In the genomic region with DNA sequence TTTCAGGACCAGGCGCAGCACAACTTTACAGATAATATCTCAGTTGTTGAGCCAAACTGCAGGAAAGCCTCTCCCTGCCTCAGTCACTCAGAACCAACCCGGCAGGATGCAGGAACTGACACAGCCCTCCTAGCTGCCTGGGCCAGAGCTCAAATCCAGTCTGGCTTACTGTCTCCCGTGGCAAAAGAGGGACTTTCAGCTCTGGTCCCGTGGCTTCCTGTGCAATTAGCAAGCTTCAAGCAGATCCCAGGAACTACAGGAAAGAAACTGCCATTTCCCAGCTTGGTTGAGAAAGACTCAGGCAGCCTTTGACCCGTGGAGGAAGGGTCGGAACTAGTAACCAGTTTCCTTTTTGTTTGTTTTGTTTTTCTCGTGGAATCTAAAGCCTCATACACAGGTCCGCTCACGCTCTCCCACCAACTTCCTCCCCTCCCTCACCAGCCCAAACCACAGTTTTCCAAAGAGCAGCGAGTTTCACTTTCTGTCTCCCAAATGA, we compare ENCODE assay signal across 8 mouse cellular contexts. TPM values are rescaled to one million over a fixed set of nuclear protein-coding genes. Genes with fewer than 3 reads are reported as not detected.
DNase-seq lines count a peak whose midpoint lies in the region; ATAC-seq and TF ChIP-seq lines count a peak whose summit lies in the region.

No protein-coding gene starts in this region.

- H3K4me3 ChIP-seq in left cerebral cortex, adult 2 months: no peak overlapping the region
- no peak overlapping the region for H3K4me3 ChIP-seq in embryonic facial prominence, embryonic 12.5 days
- H3K4me3 ChIP-seq in liver, embryonic 12.5 days: peak overlapping the region; percentile 1; the same call in 1 of the 2 replicates
- H3K4me3 ChIP-seq in stomach, postnatal 0 days (ENCODE audit: low read depth, low read length): no peak overlapping the region
- H3K4me3 ChIP-seq in midbrain, postnatal 0 days (ENCODE audit: low read depth, low read length): no peak overlapping the region

- H3K9ac ChIP-seq in embryonic facial prominence, embryonic 12.5 days: no peak overlapping the region; the same call in 1 of the 2 replicates
- no peak overlapping the region for H3K9ac ChIP-seq in liver, embryonic 12.5 days
- H3K9ac ChIP-seq in stomach, postnatal 0 days (ENCODE audit: low read length): no peak overlapping the region
- H3K9ac ChIP-seq in midbrain, postnatal 0 days (replicated peaks; ENCODE audit: low read length, poor library complexity, severe bottlenecking): no peak overlapping the region

- 0 out of 2 replicates have a peak, but pooled peaks cover 3% of the 10 kb centered on the region for H3K27me3 ChIP-seq in embryonic facial prominence, embryonic 12.5 days
- peaks cover 6% of the 10 kb centered on the region; the same call in 1 of the 2 replicates for H3K27me3 ChIP-seq in liver, embryonic 12.5 days (replicated peaks)
- no peaks in the 10 kb centered on the region for H3K27me3 ChIP-seq in stomach, postnatal 0 days (ENCODE audit: control insufficient read depth, insufficient read depth, low read length)
- no peaks in the 10 kb centered on the region for H3K27me3 ChIP-seq in midbrain, postnatal 0 days (ENCODE audit: insufficient read depth, low read length)

- peak overlapping the region; percentile 29 for H3K4me2 ChIP-seq in embryonic facial prominence, embryonic 12.5 days (replicated peaks)
- H3K4me2 ChIP-seq in liver, embryonic 12.5 days: peak overlapping the region; percentile 39
- H3K4me2 ChIP-seq in stomach, postnatal 0 days (replicated peaks; ENCODE audit: low read depth): peak overlapping the region; percentile 36
- H3K4me2 ChIP-seq in midbrain, postnatal 0 days (ENCODE audit: low read depth, low read length, poor library complexity, severe bottlenecking): no peak overlapping the region

- intact Hi-C loops in left cerebral cortex, adult 2 months (cut with DNase I): no loop called here

- no peaks in the 10 kb centered on the region for H3K9me3 ChIP-seq in embryonic facial prominence, embryonic 12.5 days
- no peaks in the 10 kb centered on the region for H3K9me3 ChIP-seq in liver, embryonic 12.5 days (replicated peaks)
- no peaks in the 10 kb centered on the region for H3K9me3 ChIP-seq in stomach, postnatal 0 days (ENCODE audit: control insufficient read depth, low read length)
- no peaks in the 10 kb centered on the region for H3K9me3 ChIP-seq in midbrain, postnatal 0 days (ENCODE audit: low read length)

- peaks cover 18% of the 10 kb centered on the region for H3K4me1 ChIP-seq in embryonic facial prominence, embryonic 12.5 days
- no peaks in the 10 kb centered on the region; the same call in none of the 2 replicates for H3K4me1 ChIP-seq in liver, embryonic 12.5 days
- no peaks in the 10 kb centered on the region for H3K4me1 ChIP-seq in stomach, postnatal 0 days (replicated peaks; ENCODE audit: control insufficient read depth, insufficient read depth)
- H3K4me1 ChIP-seq in midbrain, postnatal 0 days (ENCODE audit: insufficient read depth, low read length): no peaks in the 10 kb centered on the region

- 21% methylated on average over 10 of the region's 10 CpGs for whole genome bisulfite sequencing in embryonic facial prominence, embryonic 12.5 days
- whole genome bisulfite sequencing in liver, embryonic 12.5 days (ENCODE audit: insufficient replicate concordance): 12% methylated on average over 10 of the region's 10 CpGs
- 19% methylated on average over 10 of the region's 10 CpGs for WGBS in stomach, postnatal 0 days
- 50% methylated on average over 10 of the region's 10 CpGs for WGBS in midbrain, postnatal 0 days

- no peak for DNase-seq in left cerebral cortex, adult 2 months (ENCODE audit: extremely low spot score in 1 of 2, low spot score in 2 of 2)
- no peak for DNase-seq in left cerebral cortex, adult 8-10 months (ENCODE audit: low spot score in 2 of 2)
- DNase-seq in heart, postnatal 4 days: peak; percentile 45
- peak; percentile 29 for DNase-seq in stomach, postnatal 0 days (ENCODE audit: low spot score)
- DNase-seq in midbrain, postnatal 0 days (ENCODE audit: low spot score): no peak
- no peak for DNase-seq in cerebellum, adult 11-12 months

- no peak for ATAC-seq in embryonic facial prominence, embryonic 12.5 days (ENCODE audit: insufficient number of reproducible peaks, insufficient read depth, low FRiP score, low TSS enrichment)
- no peak for ATAC-seq in liver, embryonic 12.5 days
- peak; percentile 33 for ATAC-seq in stomach, postnatal 0 days (ENCODE audit: low FRiP score, low TSS enrichment)
- no peak for ATAC-seq in midbrain, postnatal 0 days (ENCODE audit: low FRiP score)

- TF ChIP-seq EP300 in stomach, postnatal 0 days (optimal IDR thresholded peaks at IDR 0.05): no peak

- no peak for TF ChIP-seq CTCF in left cerebral cortex, adult 2 months (IDR thresholded peaks at IDR 0.05)
- no peak for TF ChIP-seq CTCF in stomach, postnatal 0 days (IDR thresholded peaks at IDR 0.05; ENCODE audit: low read depth)
- TF ChIP-seq CTCF in midbrain, postnatal 0 days (IDR thresholded peaks at IDR 0.05): no peak

- no peaks in the 10 kb centered on the region for H3K36me3 ChIP-seq in embryonic facial prominence, embryonic 12.5 days
- no peaks in the 10 kb centered on the region for H3K36me3 ChIP-seq in liver, embryonic 12.5 days
- H3K36me3 ChIP-seq in stomach, postnatal 0 days (ENCODE audit: control insufficient read depth, insufficient read depth, low read length): no peaks in the 10 kb centered on the region
- no peaks in the 10 kb centered on the region for H3K36me3 ChIP-seq in midbrain, postnatal 0 days (ENCODE audit: insufficient read depth, low read length)

- peak overlapping the region; percentile 1 for H3K27ac ChIP-seq in left cerebral cortex, adult 2 months
- peak overlapping the region; percentile 58 for H3K27ac ChIP-seq in embryonic facial prominence, embryonic 12.5 days
- H3K27ac ChIP-seq in liver, embryonic 12.5 days: peak overlapping the region; percentile 39
- H3K27ac ChIP-seq in stomach, postnatal 0 days (replicated peaks): peak overlapping the region; percentile 87
- H3K27ac ChIP-seq in midbrain, postnatal 0 days (ENCODE audit: low read depth, low read length): no peak overlapping the region

RNA-seq across cellular contexts. Expression of a gene that starts 24.5 kb away (rescaled TPM):
- 10 to 100 TPM; 34.3 to 38.4 TPM for total RNA-seq in left cerebral cortex, adult 2 months (2021)
- total RNA-seq in left cerebral cortex, adult 8-10 months (2022): 10 to 100 TPM; 29.4 to 43.7 (median 35.0) TPM
- polyA plus RNA-seq in embryonic facial prominence, embryonic 12.5 days (2016; fragmentation: Nextera tagmentation; extraction: Ambion mirVana): 49.9 and 55.8 TPM in 2 replicates
- 10 to 100 TPM; 17.4 to 19.3 TPM for total RNA-seq in heart, postnatal 4 days (2021)
- polyA plus RNA-seq in liver, embryonic 12.5 days (2016; fragmentation: Nextera tagmentation; extraction: Ambion mirVana): 27.9 and 28.0 TPM in 2 replicates
- 27.9 and 29.7 TPM in 2 replicates for polyA plus RNA-seq in stomach, postnatal 0 days (2015; fragmentation: Nextera tagmentation; extraction: Ambion mirVana)
- total RNA-seq in midbrain, postnatal 0 days (2014; rRNA removed): 13.9 and 31.9 TPM in 2 replicates
- 10.8 and 12.8 TPM in 2 replicates for polyA plus RNA-seq in midbrain, postnatal 0 days (2015; fragmentation: Nextera tagmentation; extraction: Ambion mirVana)

RNA-seq across cellular contexts. Expression of a gene that starts 38.2 kb away (rescaled TPM):
- total RNA-seq in left cerebral cortex, adult 2 months (2021): 10 to 100 TPM; 10.3 to 11.4 TPM
- 10 to 100 TPM in 3 of 4 experiments, 1 to 10 TPM in 1; 8.8 to 31.2 (median 15.8) TPM for total RNA-seq in left cerebral cortex, adult 8-10 months (2022)
- 2.4 and 3.0 TPM in 2 replicates for polyA plus RNA-seq in embryonic facial prominence, embryonic 12.5 days (2016; fragmentation: Nextera tagmentation; extraction: Ambion mirVana)
- total RNA-seq in heart, postnatal 4 days (2021): 1 to 10 TPM; 3.2 to 4.0 TPM
- 11.5 and 11.6 TPM in 2 replicates for polyA plus RNA-seq in liver, embryonic 12.5 days (2016; fragmentation: Nextera tagmentation; extraction: Ambion mirVana)
- 8.8 and 11.3 TPM in 2 replicates for polyA plus RNA-seq in stomach, postnatal 0 days (2015; fragmentation: Nextera tagmentation; extraction: Ambion mirVana)
- 3.9 and 11.3 TPM in 2 replicates for total RNA-seq in midbrain, postnatal 0 days (2014; rRNA removed)
- polyA plus RNA-seq in midbrain, postnatal 0 days (2015; fragmentation: Nextera tagmentation; extraction: Ambion mirVana): 0.44 and 0.67 TPM in 2 replicates

Comparison
In these comparisons a context has a peak if more than half of its experiments do, and no peak if none do; other contexts are left out.
1. DNase-seq: peak in heart, postnatal 4 days (single experiment) and stomach, postnatal 0 days (single experiment); none in left cerebral cortex, adult 2 months (0 of 2), left cerebral cortex, adult 8-10 months (0 of 2), midbrain, postnatal 0 days (single experiment) and cerebellum, adult 11-12 months (single experiment).